Mouse (Mus musculus) frontal cortex, postnatal 14 days (tissue): ENCODE data around the gene Lgals3.

Experiments used
- DNase-seq, 2 experiments: peaks; one replicate each; pipeline ENCODE4 v3.0.0; 2022; ENCODE audit warnings: low spot score in 2 of 2

Gene Lgals3

GRCm38 (mm10) chr14:47422466-47422865 lies 54.9 kb downstream of the Lgals3 start:
- DNase-seq: no peak

- no peak for DNase-seq
Measured at GRCm38 (mm10) chr14:47432987-47433386, 65.4 kb downstream of the Lgals3 start.
